Mouse (Mus musculus) cerebellum, adult 18-20 months (tissue): ENCODE results near the gene C130050O18Rik.
A peak's percentile ranks its signal among the peaks of the same experiment; 100 is the strongest.
"Not testable (repeated sequence)": the region's sequence is repeated elsewhere in the genome, so short reads cannot be mapped to it uniquely, and the experiment has no call there.

ENCODE experiments used
- DNase-seq, 2 experiments: peaks; one replicate each; pipeline ENCODE4 v3.0.0; 2021

The C130050O18Rik gene

GRCm38 (mm10) chr5:139380385-139381248 lies 24.5 kb upstream of the C130050O18Rik start:
- DNase-seq: peak; percentile 90 to 95

DNA sequence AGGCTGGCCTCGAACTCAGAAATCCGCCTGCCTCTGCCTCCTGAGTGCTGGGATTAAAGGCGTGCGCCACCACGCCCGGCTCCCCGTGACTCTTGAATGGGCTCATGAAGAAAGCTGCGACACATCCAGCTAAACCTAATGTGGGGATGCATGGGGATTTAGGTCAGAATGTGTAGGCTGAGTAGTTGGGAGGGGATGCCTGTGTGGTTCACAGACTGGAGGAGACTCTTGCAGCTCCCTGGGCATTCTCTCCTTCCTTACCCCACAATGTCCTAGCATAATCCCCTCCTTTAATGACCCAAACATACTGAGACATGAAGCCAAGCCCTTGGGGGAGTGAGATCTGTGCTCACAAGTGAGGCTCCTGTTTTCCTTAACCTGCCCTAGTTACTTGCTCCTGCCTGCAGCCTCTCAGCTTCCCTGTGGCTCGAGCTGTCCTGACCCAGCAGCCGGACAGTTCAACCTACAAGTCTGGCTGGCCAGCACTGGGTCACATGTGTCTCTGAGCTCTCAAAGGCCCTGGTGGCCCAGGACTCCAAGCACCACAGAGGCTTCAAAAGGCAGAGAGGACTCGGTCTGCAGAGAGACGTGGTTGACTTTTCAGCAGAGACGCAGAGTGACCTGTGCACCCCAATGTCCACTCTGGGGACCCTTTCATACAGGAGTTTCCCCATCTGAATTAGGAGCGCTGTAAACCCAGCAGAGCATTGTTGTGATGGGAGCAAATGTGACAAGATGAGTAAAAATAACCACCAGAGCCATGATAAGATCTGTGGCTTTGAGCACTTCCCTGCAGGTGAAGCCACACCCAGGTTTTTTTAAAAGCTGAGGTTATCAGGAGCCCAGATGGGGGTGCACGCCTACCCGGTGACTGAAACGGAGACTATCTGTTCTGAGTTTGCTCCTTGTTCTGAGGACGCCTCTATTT lies 23.2 kb upstream of the C130050O18Rik start:
- DNase-seq: peak in 1 of 2 experiments; percentile 38

GRCm38 (mm10) chr5:139382760-139383159 lies 22.3 kb upstream of the C130050O18Rik start:
- DNase-seq: peak; percentile 32 to 33

DNA sequence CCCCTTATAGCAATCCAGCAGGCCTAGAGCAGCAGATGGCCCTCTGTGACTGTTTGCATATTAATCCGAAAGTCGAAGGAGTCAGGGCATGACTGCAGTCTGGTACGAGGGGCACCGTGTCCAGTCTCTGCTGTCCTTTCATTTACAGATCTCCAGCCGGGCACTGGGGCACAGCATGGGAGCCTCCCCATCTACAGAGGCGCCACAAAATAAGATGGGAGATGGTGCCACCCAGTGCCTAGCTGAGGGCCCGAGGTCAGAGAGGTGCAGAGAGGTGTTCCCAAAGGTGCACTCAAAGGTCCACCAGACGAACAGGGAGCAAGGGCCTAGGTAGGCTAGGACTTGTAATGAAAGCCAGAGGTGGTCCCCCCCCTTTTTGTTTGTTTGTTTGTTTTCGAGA lies 21.8 kb upstream of the C130050O18Rik start:
- no peak for DNase-seq

DNA sequence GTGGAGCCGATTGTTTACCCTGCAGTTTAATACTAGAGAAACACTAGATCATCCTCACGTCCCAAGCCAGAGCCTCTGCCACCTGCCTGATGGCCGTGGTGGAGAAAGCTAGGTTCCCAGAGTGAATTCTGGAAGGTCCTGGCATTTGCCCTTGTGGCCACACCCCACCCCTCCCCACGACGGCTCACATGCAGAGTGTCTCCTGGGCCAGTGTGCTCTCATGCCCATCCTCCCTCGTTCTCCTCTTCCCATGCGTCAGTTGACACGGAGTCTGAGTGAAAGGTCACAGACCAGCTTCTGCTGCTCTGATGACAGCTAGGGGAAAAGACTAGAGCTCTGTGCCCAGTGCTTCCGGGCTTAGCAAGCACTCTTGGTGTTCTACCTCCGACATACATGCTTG lies 20.5 kb upstream of the C130050O18Rik start:
- DNase-seq: no peak

- DNase-seq: no peak
Measured at GRCm38 (mm10) chr5:139386047-139386446, 19.0 kb upstream of the C130050O18Rik start.

DNA sequence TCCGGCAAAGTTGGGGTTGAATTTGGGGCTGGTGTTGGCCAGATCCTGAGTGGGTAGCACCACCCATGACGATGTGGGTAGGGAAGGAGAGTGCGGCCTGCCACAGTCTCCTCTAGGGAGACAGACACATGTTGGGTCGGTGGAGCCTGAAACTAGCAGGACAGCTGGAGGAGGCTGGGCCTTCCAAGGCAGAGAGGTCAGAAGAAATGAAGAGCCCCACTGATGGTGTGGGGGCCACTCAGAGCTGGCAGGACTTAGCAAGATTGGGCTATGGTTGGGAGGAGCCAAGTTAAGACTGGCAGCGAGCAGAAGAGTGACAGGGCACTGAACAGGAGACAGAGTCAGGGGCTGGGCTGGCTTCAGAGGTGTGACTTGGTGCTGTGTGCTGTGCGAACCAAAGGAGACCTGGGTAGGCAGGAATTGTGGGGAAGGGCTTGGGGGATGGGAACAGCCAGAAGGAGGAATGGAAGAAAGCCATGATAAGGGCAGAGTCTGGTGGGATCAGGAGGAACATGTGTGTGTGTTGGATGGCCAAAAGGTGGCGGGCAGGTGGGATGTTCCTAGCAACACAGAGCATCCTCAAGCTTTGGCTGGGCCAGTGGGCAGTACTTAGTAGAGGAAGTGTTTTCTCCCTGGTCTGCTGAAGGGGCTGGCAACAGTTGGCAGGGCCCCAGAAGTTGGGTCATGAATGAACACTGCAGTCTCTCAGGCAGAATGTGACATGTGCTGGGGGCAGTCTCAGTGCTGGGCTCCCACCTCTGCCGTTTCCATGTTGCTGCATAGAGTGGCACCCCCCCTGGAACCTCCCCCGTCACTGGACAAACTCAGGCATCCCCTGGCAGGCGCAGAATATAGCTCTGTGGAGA lies 17.5 kb upstream of the C130050O18Rik start:
- no peak for DNase-seq

GRCm38 (mm10) chr5:139388195-139388570 lies 16.9 kb upstream of the C130050O18Rik start:
- no peak for DNase-seq

DNA sequence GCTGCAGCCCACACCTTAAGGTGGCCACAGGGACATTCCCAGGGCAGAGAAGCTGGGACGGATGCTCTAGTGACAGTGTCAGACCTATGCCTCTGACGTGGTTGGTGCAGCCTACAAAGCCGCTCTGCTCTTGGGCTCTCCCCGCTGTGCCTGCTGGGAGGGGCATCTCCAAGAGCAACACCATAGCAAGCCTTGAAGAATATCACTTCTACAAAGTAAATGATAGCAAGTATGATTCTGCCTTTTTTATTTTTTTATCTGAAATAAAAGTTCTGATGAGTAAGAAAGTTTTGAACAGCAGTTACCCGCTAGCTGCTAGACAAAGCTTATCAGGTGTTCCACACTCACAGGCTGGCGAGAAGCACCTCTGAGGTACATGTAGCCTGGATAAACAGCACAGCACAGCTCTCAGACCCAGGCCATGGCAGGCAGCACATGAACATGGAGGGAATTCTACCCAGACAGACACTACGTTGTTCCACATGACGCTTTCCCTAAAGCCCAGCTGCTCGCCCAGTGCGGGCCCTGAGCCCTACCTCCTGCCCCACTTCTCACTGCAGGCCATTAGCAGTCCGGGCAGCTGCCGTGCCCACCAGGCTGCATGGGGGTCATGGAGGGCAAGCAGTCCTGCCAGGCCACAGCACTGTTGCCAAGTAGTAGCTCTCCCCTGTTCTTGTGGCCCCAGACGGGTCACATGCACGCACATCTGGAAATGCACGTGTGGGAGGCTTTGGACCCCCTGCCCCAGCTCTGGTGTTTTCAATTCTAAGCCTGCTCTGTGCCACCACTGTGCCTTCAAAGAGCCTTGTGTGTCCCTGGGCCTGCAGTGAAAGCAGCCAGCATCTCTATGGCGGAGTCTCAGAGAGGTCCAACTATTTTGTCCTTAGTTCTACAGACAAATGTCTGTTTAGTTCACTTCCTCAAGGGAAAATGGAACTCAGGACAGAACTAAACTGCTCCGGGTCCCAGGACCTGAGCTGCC lies 16.1 kb upstream of the C130050O18Rik start:
- DNase-seq: no peak

DNA sequence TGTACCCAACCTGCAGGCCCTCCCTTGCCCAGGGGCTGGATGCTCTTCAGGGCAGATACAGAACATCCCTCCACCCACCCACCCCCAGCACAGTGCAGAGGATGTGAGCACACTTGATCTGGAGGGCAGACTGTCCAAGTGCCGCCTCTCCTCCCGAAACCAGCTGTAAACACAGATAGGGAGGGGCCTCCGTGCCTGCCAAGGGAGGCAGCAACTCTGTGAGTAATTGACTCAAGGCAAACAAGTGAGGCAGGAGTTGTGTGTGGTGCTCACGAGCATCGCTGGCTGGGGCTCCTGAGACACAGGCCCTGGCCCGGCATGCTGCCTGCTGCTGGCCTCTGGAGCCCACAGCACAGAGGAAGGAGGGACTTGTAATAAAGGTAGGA lies 15.4 kb upstream of the C130050O18Rik start:
- no peak for DNase-seq

- DNase-seq: not testable (repeated sequence)
Measured at GRCm38 (mm10) chr5:139390324-139391119, 14.6 kb upstream of the C130050O18Rik start.

- peak; percentile 52 to 57 for DNase-seq
Measured at GRCm38 (mm10) chr5:139391309-139391990, 13.6 kb upstream of the C130050O18Rik start.

DNA sequence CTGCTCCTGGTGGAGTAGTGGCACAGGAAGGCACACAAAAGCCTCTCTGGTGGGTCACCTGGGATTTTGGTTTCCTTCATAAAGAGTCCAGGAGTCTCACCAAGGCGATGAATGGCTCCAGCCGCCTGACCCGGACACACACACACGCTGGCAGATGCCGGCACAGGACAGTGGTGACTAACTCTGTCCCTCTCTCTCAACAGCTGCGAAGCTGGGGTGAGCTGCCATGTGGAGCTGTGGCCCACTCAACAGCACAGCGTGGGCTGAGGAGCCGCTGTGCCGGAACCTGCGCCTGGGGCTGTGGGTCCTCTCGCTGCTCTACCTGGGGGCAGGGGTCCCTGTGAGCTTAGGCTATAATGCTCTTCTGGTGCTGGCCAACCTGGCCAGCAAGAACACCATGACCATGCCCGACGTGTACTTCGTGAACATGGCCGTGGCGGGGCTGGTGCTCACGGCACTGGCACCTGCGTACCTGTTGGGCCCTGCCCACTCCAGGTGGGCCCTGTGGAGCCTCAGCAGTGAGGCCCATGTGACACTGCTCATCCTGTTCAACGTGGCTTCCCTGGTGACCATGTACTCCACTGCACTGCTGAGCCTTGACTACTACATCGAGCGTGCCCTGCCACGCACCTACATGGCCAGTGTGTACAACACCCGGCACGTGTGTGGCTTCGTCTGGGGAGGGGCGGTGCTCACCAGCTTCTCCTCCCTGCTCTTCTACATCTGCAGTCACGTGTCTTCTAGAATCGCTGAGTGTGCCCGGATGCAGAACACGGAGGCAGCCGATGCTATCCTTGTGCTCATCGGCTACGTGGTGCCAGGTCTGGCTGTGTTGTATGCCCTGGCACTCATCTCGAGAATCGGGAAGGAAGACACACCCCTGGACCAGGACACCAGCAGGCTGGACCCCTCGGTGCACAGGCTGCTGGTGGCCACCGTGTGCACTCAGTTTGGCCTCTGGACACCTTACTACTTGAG lies 12.6 kb upstream of the C130050O18Rik start:
- no peak for DNase-seq

- no peak for DNase-seq
Measured at GRCm38 (mm10) chr5:139393197-139393588, 11.9 kb upstream of the C130050O18Rik start.

- DNase-seq: no peak
Measured at GRCm38 (mm10) chr5:139394399-139394798, 10.7 kb upstream of the C130050O18Rik start.

DNA sequence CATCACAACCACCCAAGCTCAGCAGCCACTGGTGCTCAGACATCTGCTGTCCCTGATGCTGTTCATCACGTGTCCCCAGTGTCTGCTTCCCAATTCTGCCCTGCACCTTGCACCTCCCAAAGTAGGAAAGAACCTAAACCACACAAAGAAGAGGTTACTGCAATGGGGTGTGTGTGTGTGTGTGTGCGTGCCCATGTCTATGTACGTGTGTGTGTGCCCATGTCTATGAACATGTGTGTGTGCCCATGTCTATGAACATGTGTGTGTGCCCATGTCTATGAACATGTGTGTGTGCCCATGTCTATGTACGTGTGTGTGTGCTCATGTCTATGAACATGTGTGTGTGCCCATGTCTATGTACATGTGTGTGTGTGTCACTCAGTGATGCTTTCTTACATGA lies 9.6 kb upstream of the C130050O18Rik start:
- no peak for DNase-seq

GRCm38 (mm10) chr5:139397359-139397916 lies 7.6 kb upstream of the C130050O18Rik start:
- no peak for DNase-seq
